Mouse (Mus musculus) hindbrain, embryonic 12.5 days (tissue): Measurements from ENCODE around the gene Klf1. TPM values are rescaled to one million over a fixed set of nuclear protein-coding genes. Genes with fewer than 3 reads are reported as not detected.

Experiments
- ATAC-seq: fragments of 200-750 bp; cut with Nextera tagmentation; 2 replicates; pipeline ENCODE4 v1.8.0; 2017; ENCODE audit warnings: moderate TSS enrichment; ENCODE audit not compliant: low FRiP score
- H3K27ac ChIP-seq: fragments of 300-500 bp; sonication (generic); 2 replicates; pipeline ENCODE4 v1.5.1; 2016; ENCODE audit warnings: mild to moderate bottlenecking
- H3K27me3 ChIP-seq: fragments of 300-500 bp; sonication (generic); 2 replicates; pipeline ENCODE4 v1.6.1; 2016; ENCODE audit warnings: mild to moderate bottlenecking
- H3K36me3 ChIP-seq: fragments of 300-500 bp; sonication (generic); 2 replicates; pipeline ENCODE4 v1.6.1; 2016; ENCODE audit warnings: mild to moderate bottlenecking
- H3K4me1 ChIP-seq: fragments of 300-500 bp; sonication (generic); 2 replicates; pipeline ENCODE4 v1.6.1; 2016
- H3K4me2 ChIP-seq: fragments of 300-500 bp; sonication (generic); replicated peaks from 2 replicates; pipeline ENCODE4 v1.6.1; 2016; ENCODE audit warnings: mild to moderate bottlenecking
- H3K4me3 ChIP-seq: fragments of 300-500 bp; sonication (generic); 2 replicates; pipeline ENCODE4 v1.5.1; 2016; ENCODE audit warnings: mild to moderate bottlenecking
- H3K9ac ChIP-seq: fragments of 300-500 bp; sonication (generic); 2 replicates; pipeline ENCODE4 v1.6.1; 2016; ENCODE audit warnings: mild to moderate bottlenecking, moderate library complexity
- H3K9me3 ChIP-seq: fragments of 300-500 bp; sonication (generic); replicated peaks from 2 replicates; pipeline ENCODE4 v1.6.1; 2016; ENCODE audit warnings: mild to moderate bottlenecking
- WGBS: fragments of 180-500 bp; shearing (Covaris S2); methylation state at CpG from one replicate; pipeline ENCODE4 v1.1.7; 2016; 5-methylcytosine and 5-hydroxymethylcytosine counted together
- polyA plus RNA-seq: library from polyadenylated mRNA; unstranded; fragments of >200 nt; fragmentation: Nextera tagmentation; extraction: Ambion mirVana; gene quantifications from 2 replicates; pipeline ENCODE4 v1.2.1, GENCODE M21; 2016

Gene Klf1
- 3.7 and 4.2 TPM in 2 replicates for polyA plus RNA-seq

DNA sequence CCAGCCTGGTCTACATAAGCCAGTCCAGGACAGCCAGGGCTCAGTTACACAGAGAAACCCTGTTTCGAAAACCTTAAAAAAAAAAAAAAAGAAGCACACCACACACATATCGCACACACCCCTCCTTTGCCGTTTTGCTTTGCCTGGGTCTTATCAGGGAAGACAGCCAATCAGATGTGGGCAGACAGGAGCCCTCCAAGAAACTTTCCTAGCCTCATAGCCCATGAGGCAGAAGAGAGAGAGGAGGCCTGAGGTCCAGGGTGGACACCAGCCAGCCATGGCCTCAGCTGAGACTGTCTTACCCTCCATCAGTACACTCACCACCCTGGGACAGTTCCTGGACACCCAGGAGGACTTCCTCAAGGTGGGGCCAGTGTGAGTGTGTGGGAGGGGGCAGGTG lies at the start of gene Klf1:
Klf1 (plus strand) TSS at position 177 of the 400 bp plus-strand sequence.
- H3K4me1 ChIP-seq, result peaks cover 11% of the 10 kb centered on the region
- peak within 1 kb of the TSS; percentile 49 for H3K4me3 ChIP-seq
- 74% methylated on average over 3 of the region's 3 CpGs for WGBS
- no peak within 1 kb of the TSS for H3K27ac ChIP-seq
- H3K4me2 ChIP-seq, result peak within 1 kb of the TSS; percentile 81
- ATAC-seq, result no peak
- H3K27me3 ChIP-seq, result peaks cover 32% of the 10 kb centered on the region
- no peaks in the 10 kb centered on the region for H3K9me3 ChIP-seq
- H3K36me3 ChIP-seq, result no peaks in the 10 kb centered on the region
- H3K9ac ChIP-seq, result peak within 1 kb of the TSS; percentile 53

DNA sequence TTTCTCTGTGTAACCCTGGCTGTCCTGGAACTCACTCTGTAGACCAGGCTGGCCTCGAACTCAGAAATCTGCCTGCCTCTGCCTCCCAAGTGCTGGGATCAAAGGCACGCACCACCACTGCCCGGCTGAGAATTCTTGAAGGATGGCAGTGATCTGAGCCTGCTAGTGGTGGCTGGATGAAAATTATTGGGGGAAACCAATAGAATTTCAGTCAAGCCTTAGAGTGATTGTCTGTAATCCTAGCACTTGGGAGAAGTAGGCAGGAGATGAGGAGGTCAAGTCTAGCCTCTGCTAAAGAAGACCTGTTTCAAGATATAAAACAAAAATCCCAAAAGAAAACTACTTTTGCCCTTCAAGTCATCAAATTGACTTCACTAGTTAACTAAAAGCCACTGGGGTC lies 45.3 kb upstream of the Klf1 start:
- H3K9ac ChIP-seq, result no peak overlapping the region
- WGBS, result 93% methylated on average over 3 of the region's 3 CpGs
- peak overlapping the region; percentile 75 for H3K4me2 ChIP-seq
- H3K4me3 ChIP-seq, result peak overlapping the region; percentile 82
- peaks cover 13% of the 10 kb centered on the region for H3K4me1 ChIP-seq
- no peaks in the 10 kb centered on the region for H3K9me3 ChIP-seq
- H3K27me3 ChIP-seq, result no peaks in the 10 kb centered on the region; the same call in 1 of the 2 replicates
- H3K27ac ChIP-seq, result no peak overlapping the region
- peak; percentile 39 for ATAC-seq
- peaks cover 22% of the 10 kb centered on the region for H3K36me3 ChIP-seq

DNA sequence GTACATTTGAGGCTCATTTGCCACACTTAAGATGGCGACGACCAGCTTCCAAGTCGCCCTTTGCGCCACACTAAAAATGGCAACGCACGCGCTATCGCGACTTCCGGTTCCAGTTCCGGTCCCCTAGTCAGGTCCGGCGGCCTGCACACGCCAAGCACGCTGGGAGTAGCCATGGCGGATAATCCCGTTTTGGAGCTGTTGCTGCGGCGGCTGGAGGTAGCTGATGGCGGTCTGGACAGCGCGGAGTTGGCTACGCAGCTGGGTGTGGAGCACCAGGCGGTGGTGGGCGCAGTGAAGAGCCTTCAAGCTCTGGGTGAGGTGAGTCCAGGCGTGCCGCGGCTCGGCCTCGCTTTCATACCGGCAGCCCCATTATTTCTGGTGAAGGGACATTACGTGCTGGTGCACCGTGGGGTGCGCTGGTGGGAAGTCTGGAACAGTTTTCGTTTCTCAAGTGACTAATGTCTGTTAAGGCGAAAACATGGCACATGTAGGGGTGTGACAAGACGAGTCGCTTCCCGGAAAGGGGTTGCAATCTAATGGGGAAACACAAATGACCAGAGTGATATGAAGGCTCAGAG lies 44.8 kb upstream of the Klf1 start, which contains the start of gene Farsa:
Farsa (plus strand) TSS at position 126 of the 578 bp plus-strand sequence.
- under 1% methylated on average over 39 of the region's 39 CpGs for WGBS
- peak within 1 kb of the TSS; percentile 82 for H3K4me3 ChIP-seq
- no peaks in the 10 kb centered on the region for H3K9me3 ChIP-seq
- peaks cover 13% of the 10 kb centered on the region for H3K4me1 ChIP-seq
- peak within 1 kb of the TSS; percentile 68 for H3K27ac ChIP-seq
- H3K9ac ChIP-seq, result peak within 1 kb of the TSS; percentile 83
- H3K36me3 ChIP-seq, result peaks cover 28% of the 10 kb centered on the region
- peak within 1 kb of the TSS; percentile 75 for H3K4me2 ChIP-seq
- ATAC-seq, result peak; percentile 93
- H3K27me3 ChIP-seq, result no peaks in the 10 kb centered on the region; the same call in 1 of the 2 replicates

DNA sequence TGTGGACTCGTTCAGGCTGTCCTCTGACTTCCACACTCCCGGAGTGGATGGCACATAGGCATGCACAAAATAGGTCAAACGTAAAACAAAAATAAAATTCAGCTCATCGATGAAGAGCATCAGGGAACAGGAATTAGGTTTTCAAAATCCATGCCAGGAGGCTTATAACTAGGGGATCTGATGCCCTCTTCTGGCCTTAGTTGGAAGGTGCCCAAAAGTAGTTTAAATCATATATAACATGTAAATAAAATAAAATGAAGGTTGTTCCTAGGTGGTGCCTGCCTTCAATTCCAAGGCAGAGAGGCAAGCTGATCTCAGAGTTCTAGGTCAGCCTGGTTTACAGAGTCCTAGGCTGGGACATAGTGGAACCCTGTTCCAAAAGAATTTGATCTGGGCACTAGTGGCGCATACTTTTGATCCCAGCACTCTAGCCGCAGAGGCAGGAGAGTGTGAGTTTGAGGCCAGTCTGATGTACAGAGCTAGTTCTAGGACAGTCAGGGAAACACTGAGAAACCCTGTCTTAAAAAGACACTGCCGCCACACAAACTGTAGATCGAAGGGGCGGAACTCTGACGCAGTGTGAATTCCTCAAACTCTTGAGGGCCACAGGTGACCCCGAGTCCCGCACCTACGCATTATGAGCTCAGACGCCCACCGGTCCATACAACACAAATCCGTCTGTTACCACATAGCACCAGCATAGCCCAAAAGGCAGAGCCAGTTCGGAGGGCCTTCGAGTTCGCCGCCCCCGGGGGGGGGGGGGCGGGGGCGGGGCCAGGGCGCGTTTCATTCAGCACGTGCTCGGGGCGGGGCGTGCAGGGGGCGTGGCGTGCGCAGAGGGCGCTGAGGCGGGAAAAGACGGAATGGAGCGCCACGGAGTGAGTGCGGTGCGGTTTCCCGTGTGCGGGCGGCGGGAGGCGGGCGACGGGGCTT lies 30.1 kb upstream of the Klf1 start, which contains the start of gene Syce2:
Syce2 (plus strand) TSS at position 736 of the 933 bp plus-strand sequence.
- ATAC-seq, result peak; percentile 59
- Histone ChIP-seq H3K4me1 (peaks cover 13% of the 10 kb centered on the region), H3K4me2 (peak within 1 kb of the TSS; percentile 73), H3K4me3 (peak within 1 kb of the TSS; percentile 39), H3K9me3 (no peaks in the 10 kb centered on the region), H3K36me3 (peaks cover 35% of the 10 kb centered on the region), H3K27ac (no peak within 1 kb of the TSS), H3K9ac (peak within 1 kb of the TSS; percentile 56), H3K27me3 (peaks cover 14% of the 10 kb centered on the region)
- WGBS, result 13% methylated on average over 46 of the region's 46 CpGs

DNA sequence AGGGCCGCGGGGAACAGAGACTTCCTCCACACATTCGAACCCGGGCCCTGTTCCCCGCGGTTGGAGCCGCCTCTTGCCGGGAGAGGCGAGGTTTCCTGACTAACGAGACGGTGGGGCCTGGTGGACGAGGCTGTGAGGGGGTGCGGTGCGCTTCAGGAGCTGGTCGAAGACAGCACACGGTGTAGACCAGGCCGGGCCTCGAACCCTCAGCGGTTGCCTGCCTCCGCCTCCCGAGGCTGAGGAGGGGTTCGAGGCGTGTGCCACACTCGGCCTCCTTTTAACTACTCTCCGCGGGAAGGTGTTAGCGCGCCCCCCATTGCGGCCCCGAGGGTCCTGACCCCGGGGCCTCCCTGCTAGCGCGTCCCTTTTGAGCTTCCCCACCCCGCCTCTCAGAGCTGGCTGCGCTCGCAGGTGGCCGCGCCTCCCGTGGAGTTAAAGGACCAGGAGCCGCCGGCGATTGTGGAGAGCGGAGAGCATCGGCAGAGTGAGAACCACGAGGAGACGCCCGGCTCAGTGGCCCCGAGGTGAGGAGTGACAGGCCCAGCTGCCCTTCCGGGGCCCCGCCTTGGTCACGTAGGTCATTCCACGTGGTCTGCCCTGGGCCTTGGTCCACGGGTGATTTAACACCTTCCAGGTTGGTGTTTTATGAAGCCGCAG lies 29.3 kb upstream of the Klf1 start:
- H3K4me3 ChIP-seq, result peak overlapping the region; percentile 39
- H3K4me1 ChIP-seq, result peaks cover 13% of the 10 kb centered on the region
- peaks cover 27% of the 10 kb centered on the region for H3K36me3 ChIP-seq
- no peaks in the 10 kb centered on the region for H3K9me3 ChIP-seq
- ATAC-seq, result peak; percentile 66
- no peak overlapping the region for H3K27ac ChIP-seq
- H3K27me3 ChIP-seq, result peaks cover 14% of the 10 kb centered on the region
- peak overlapping the region; percentile 73 for H3K4me2 ChIP-seq
- H3K9ac ChIP-seq, result peak overlapping the region; percentile 56
- 3% methylated on average over 54 of the region's 54 CpGs for WGBS

DNA sequence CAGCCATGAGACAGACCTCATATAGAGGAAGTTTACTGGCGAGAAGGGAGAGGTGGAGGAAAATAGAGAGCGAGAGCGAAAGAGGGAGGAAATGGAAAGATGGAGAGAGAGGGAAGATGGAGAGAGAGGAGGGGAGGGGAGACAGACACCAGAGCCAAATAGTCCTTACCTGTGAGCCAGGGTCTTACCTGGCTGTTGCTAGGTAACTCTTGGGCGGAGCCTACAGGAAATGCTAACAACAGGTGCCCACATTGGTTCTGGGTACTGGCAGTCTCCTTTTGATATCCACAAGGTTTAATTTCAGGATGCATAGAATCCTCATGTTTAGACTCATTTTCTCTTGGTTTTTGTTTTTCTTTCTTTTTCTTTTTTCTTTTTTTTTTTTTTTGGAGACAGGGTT lies 28.7 kb upstream of the Klf1 start:
- Histone ChIP-seq H3K9ac (peak overlapping the region; percentile 56; the same call in 1 of the 2 replicates), H3K4me3 (peak overlapping the region; percentile 39)
- 78% methylated on average over 4 of the region's 4 CpGs for WGBS

DNA sequence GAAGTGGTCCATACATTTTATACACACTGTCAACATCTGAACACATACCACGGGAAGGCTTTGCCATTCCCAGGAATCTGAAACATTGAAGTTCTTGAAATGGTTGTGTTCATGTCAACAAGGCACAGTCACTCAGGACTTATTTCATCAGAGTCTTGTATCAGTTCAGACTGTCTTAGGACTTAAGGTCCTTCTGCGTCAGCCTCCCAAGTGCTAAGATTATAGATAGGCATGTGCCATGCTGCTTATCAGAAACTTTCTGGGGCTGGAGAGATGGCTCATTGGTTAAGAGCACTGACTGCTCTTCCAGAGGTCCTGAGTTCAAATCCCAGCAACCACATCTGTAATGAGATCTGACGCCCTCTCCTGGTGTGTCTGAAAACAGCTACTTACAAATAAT lies 27.4 kb upstream of the Klf1 start:
- Histone ChIP-seq H3K27me3 (peaks cover 14% of the 10 kb centered on the region), H3K4me1 (peaks cover 13% of the 10 kb centered on the region), H3K27ac (no peak overlapping the region), H3K4me2 (no peak overlapping the region), H3K4me3 (no peak overlapping the region), H3K9me3 (no peaks in the 10 kb centered on the region), H3K36me3 (peaks cover 8% of the 10 kb centered on the region; the same call in 1 of the 2 replicates), H3K9ac (no peak overlapping the region)
- WGBS, result 96% methylated on average over 3 of the region's 3 CpGs
- no peak for ATAC-seq

More for the DNA sequence above, 28.7 kb upstream of the Klf1 start:
- H3K27ac ChIP-seq, result no peak overlapping the region
- H3K4me1 ChIP-seq, result peaks cover 13% of the 10 kb centered on the region
- no peaks in the 10 kb centered on the region for H3K9me3 ChIP-seq
- peaks cover 14% of the 10 kb centered on the region for H3K27me3 ChIP-seq
- H3K36me3 ChIP-seq, result peaks cover 21% of the 10 kb centered on the region
- ATAC-seq, result no peak
- H3K4me2 ChIP-seq, result peak overlapping the region; percentile 73

DNA sequence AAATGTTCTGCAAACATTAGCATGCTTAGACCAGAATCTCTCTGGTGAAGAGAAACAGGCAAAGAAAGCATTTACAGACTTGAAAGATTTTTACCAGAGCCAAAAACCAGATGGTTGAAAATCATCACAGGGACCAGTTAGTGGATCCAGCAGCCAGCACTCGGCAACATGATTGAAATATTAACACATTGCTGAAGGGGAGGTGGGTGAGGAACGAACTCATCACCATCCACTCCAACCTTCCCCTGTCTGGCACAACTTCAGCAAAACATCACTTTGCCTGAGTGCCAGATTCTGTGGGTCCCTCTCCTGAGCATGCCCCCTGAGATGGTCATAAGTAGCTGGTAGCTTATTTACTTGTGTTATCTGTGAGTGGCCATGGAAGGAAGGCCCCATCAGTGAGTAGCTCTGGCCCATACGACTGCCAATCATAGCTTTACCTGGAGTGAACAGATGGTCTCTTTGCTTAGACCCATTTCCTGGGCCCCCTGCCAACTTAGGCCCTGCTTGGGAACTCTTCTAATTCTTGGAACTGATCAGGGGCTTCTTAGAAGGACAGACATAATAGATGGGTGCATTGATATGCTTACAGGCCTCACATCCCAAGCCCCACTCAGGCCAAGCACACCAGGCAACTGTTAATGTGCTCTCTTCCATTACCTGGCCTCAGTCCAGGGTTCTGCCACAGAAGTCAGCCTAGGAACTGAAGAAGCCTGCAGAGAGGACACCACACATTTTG lies 24.3 kb upstream of the Klf1 start:
- Histone ChIP-seq H3K36me3 (no peaks in the 10 kb centered on the region), H3K27ac (no peak overlapping the region), H3K4me1 (peaks cover 3% of the 10 kb centered on the region), H3K4me2 (no peak overlapping the region), H3K27me3 (peaks cover 10% of the 10 kb centered on the region), H3K9me3 (no peaks in the 10 kb centered on the region), H3K4me3 (no peak overlapping the region), H3K9ac (no peak overlapping the region)
- no peak for ATAC-seq
- WGBS, result 88% methylated on average over 3 of the region's 3 CpGs

DNA sequence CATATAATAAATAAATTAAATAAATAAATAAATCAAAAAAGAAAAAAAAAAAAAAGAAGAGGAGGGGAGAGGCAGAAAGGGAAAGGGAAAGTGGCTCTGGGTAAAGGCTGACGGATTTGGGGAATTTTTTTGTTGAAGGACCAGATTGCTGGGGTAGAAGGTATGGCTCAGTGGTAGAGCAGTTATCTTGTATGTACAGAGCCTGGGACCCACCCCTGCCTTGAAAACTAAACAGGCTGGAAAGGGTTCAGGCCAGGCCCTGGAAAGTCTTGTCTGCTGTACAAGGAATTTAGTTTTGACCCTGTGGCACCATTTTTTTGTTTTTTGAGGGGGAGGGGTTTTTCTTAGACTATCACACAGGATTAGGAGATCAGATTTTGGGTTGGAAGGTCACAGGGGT lies 22.8 kb upstream of the Klf1 start:
- WGBS, result 91% methylated on average over 1 of the region's 1 CpGs
- no peaks in the 10 kb centered on the region for H3K27me3 ChIP-seq
- no peaks in the 10 kb centered on the region for H3K9me3 ChIP-seq
- H3K4me2 ChIP-seq, result no peak overlapping the region
- H3K36me3 ChIP-seq, result no peaks in the 10 kb centered on the region
- no peaks in the 10 kb centered on the region for H3K4me1 ChIP-seq
- no peak overlapping the region for H3K27ac ChIP-seq
- H3K4me3 ChIP-seq, result no peak overlapping the region
- H3K9ac ChIP-seq, result no peak overlapping the region
- no peak for ATAC-seq

DNA sequence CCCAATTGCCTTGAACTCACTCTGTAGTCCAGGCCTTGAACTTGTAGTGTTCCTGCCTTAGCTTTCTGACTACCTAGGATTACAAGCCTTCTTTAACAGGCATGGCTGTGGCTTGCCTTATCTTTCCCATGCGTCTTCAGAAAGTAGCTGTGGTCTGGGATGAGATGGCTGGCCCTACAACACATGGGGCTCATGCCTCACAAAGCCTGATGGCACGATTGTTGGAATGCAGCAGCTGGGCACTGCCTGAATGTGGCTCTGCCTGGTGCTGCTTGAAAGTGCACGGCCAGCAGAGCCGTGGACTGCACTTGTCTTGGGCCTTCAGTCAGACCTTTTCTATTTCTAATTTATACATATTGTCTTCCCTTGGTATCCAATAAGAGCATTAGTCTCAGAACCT lies 17.0 kb upstream of the Klf1 start:
- Histone ChIP-seq H3K4me2 (no peak overlapping the region), H3K9me3 (no peaks in the 10 kb centered on the region), H3K36me3 (peaks cover 33% of the 10 kb centered on the region), H3K27ac (no peak overlapping the region), H3K4me3 (no peak overlapping the region), H3K9ac (no peak overlapping the region), H3K27me3 (no peaks in the 10 kb centered on the region), H3K4me1 (no peaks in the 10 kb centered on the region)
- no peak for ATAC-seq
- 86% methylated on average over 4 of the region's 4 CpGs for WGBS

DNA sequence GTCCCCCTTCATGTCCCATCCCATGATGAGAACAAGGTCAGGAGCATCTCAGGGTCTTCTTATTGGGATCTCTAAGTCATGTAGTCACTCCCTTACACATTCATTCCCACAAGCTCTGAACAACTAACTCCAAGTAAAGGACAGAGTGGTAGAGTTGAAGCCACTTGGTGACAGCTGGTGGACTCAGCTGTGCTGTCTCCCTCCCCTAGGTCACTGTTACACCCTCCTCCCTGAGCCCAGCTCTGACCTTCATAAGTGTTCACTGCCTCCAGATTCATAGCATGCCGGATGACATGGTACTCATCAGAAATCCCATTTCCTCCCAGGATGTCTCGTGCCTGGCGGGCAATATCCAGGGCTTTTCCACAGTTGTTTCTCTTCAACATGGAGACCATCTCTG lies 13.4 kb upstream of the Klf1 start:
- H3K4me1 ChIP-seq, result peaks cover 8% of the 10 kb centered on the region
- no peaks in the 10 kb centered on the region for H3K9me3 ChIP-seq
- 93% methylated on average over 3 of the region's 3 CpGs for WGBS
- H3K4me2 ChIP-seq, result no peak overlapping the region
- ATAC-seq, result no peak
- no peak overlapping the region for H3K4me3 ChIP-seq
- H3K27ac ChIP-seq, result no peak overlapping the region
- no peaks in the 10 kb centered on the region for H3K27me3 ChIP-seq
- H3K36me3 ChIP-seq, result peaks cover 42% of the 10 kb centered on the region
- H3K9ac ChIP-seq, result no peak overlapping the region
